Mouse (Mus musculus): Measurements from ENCODE around the gene Itga7.

- TF ChIP-seq CHD2 (IDR thresholded peaks at IDR 0.05; ENCODE audit: low read depth, low read length) (no peak), HCFC1 (IDR thresholded peaks at IDR 0.05; ENCODE audit: borderline replicate concordance, insufficient read depth, low read length) (no peak), ZC3H11A (IDR thresholded peaks at IDR 0.05; ENCODE audit: borderline replicate concordance, low read depth, low read length) (no peak), MAFK (IDR thresholded peaks at IDR 0.05; ENCODE audit: insufficient read depth, low read depth, low read length) (no peak), ZNF384 (IDR thresholded peaks at IDR 0.05; ENCODE audit: low read depth, low read length) (no peak)
Measured at GRCm38 (mm10) chr10:128912791-128913190, 20.8 kb upstream of the Itga7 start.
